Mouse (Mus musculus): ENCODE measurements around the gene Gga1.

GRCm38 (mm10) chr15:78937963-78938362, 61.0 kb downstream of the Gga1 start:
- TF ChIP-seq POLR2A (IDR thresholded peaks at IDR 0.05; ENCODE audit: borderline replicate concordance, control insufficient read depth, low read depth, low read length) (no peak), CTCF (IDR thresholded peaks at IDR 0.05; ENCODE audit: control insufficient read depth, insufficient read depth, low read length) (no peak)
